Mouse (Mus musculus) liver, embryonic 14.5 days (tissue): ENCODE results near the gene Psme4. TPM values are rescaled to one million over a fixed set of nuclear protein-coding genes. Genes with fewer than 3 reads are reported as not detected.
A peak's percentile ranks its signal among the peaks of the same experiment; 100 is the strongest.

Experiments used
- ATAC-seq: fragments of 200-750 bp; cut with Nextera tagmentation; 2 replicates; pipeline ENCODE4 v1.8.0; 2017; ENCODE audit warnings: moderate number of reproducible peaks, mild to moderate bottlenecking, moderate library complexity; ENCODE audit not compliant: insufficient read depth
- DNase-seq, 3 experiments: peaks; one replicate each; pipeline ENCODE4 v3.0.0-alpha.2; 2012 to 2013; ENCODE audit warnings: low read depth in 3 of 3, low spot score in 3 of 3
- H3K27ac ChIP-seq: fragments of 300-500 bp; sonication (generic); 2 replicates; pipeline ENCODE4 v1.5.1; 2014; ENCODE audit warnings: moderate library complexity, mild to moderate bottlenecking, control low read depth, inconsistent platforms
- H3K27me3 ChIP-seq: fragments of 300-500 bp; sonication (generic); 2 replicates; pipeline ENCODE4 v1.6.1; 2014; ENCODE audit warnings: mild to moderate bottlenecking, low read length, moderate library complexity; ENCODE audit not compliant: control insufficient read depth, insufficient read depth
- H3K36me3 ChIP-seq: fragments of 300-500 bp; sonication (generic); replicated peaks from 2 replicates; pipeline ENCODE4 v1.6.1; 2014; ENCODE audit warnings: low read depth; ENCODE audit not compliant: control insufficient read depth, insufficient read depth
- H3K4me1 ChIP-seq, 2 experiments: fragments of 200-500 bp in 1 of 2; fragments of 300-500 bp in 1 of 2; sonication (generic) in 1 of 2; replicated peaks; 2 replicates each; pipeline ENCODE4 v1.6.1; 2012 to 2014; ENCODE audit warnings: antibody characterized with exemption in 1 of 2, inconsistent platforms in 1 of 2, low read length in 1 of 2; ENCODE audit not compliant: control insufficient read depth in 2 of 2, insufficient read depth in 2 of 2
- H3K4me2 ChIP-seq: fragments of 300-500 bp; sonication (generic); 2 replicates; pipeline ENCODE4 v1.6.1; 2014; ENCODE audit warnings: low read depth, mild to moderate bottlenecking, control low read depth, moderate library complexity
- H3K4me3 ChIP-seq, 2 experiments: fragments of 200-500 bp in 1 of 2; fragments of 300-500 bp in 1 of 2; sonication (generic) in 1 of 2; 2 replicates each; pipeline ENCODE4 v1.5.1; 2012 to 2014; ENCODE audit warnings: low read depth in 2 of 2, low read length in 2 of 2, mild to moderate bottlenecking in 2 of 2, control low read depth in 1 of 2, inconsistent platforms in 1 of 2, moderate library complexity in 1 of 2; ENCODE audit not compliant: insufficient read depth in 1 of 2
- H3K9ac ChIP-seq: fragments of 300-500 bp; sonication (generic); replicated peaks from 2 replicates; pipeline ENCODE4 v1.6.1; 2014; ENCODE audit warnings: mild to moderate bottlenecking, control low read depth, moderate library complexity
- H3K9me3 ChIP-seq: fragments of 300-500 bp; sonication (generic); 2 replicates; pipeline ENCODE4 v1.6.1; 2016; ENCODE audit warnings: low read length, mixed read lengths; ENCODE audit not compliant: control insufficient read depth
- CTCF ChIP-seq: IDR thresholded peaks from 2 replicates; pipeline ENCODE4 v1.5.1; 2016; ENCODE audit warnings: antibody characterized with exemption, low read depth, control low read depth
- EP300 ChIP-seq: IDR thresholded peaks from 2 replicates; pipeline ENCODE4 v1.6.1; 2016; ENCODE audit warnings: antibody characterized with exemption, low read depth
- WGBS: fragments of 180-500 bp; shearing (Covaris S2); extraction: QIAGEN DNeasy Blood & Tissue Kit; methylation state at CpG from one replicate; pipeline ENCODE4 v1.1.7; 2014; ENCODE audit not compliant: insufficient replicate concordance; 5-methylcytosine and 5-hydroxymethylcytosine counted together
- polyA plus RNA-seq, 2 experiments: library from polyadenylated mRNA; depleted of rRNA in 1 of 2; stranded (reverse) in 1 of 2; unstranded in 1 of 2; fragments of >200 nt; fragmentation: Nextera tagmentation in 1 of 2; extraction: Ambion mirVana in 1 of 2; gene quantifications; 2 replicates each; pipeline versions ENCODE4 v1.2.1 to v1.2.3; 2012 to 2014

Psme4 gene
- polyA plus RNA-seq, 2 experiments, result 12.8 to 15.1 TPM

GRCm38 (mm10) chr11:30754855-30755530 is 16.5 kb upstream of the Psme4 start:
- DNase-seq (no peak), ATAC-seq (0 out of 2 replicates have a peak, but pooled peaks have one; percentile 26)
- no peaks in the 10 kb centered on the region for H3K36me3 ChIP-seq
- WGBS, result 2% methylated on average over 49 of the region's 66 CpGs
- TF ChIP-seq EP300 (no peak), CTCF (no peak)
- H3K4me3 ChIP-seq, result peak overlapping the region in 1 of 2 experiments; percentile 26; a peak in 3 of 4 replicates
- H3K27me3 ChIP-seq, result peaks cover 16% of the 10 kb centered on the region
- no peaks in the 10 kb centered on the region for H3K9me3 ChIP-seq
- H3K9ac ChIP-seq, result no peak overlapping the region
- H3K27ac ChIP-seq, result no peak overlapping the region
- peak overlapping the region; percentile 33 for H3K4me2 ChIP-seq
- no peaks in the 10 kb centered on the region for H3K4me1 ChIP-seq

- 57% methylated on average over 7 of the region's 7 CpGs for WGBS
- H3K4me2 ChIP-seq, result no peak overlapping the region
Measured at GRCm38 (mm10) chr11:30761381-30761780, 10.1 kb upstream of the Psme4 start.

DNA sequence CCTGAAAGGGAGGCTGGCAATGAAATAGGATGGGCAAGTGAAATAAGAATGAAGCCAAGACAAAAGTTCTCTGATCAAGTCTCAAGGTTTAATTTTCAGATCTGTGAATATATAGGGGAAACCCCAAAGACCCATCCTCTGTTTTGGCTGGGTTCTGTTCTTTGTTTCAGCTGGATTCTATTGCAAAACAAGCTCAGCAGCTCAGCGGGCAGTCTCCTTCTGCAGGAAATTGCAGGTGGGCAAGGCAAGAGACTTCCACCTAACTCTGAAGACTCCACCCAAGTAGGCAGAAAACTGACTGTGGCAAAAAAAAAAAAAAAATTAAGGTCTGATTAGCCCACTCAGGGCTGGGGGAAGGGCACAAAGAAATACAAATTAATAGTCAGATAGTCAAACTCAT is 9.6 kb upstream of the Psme4 start:
- Histone ChIP-seq H3K36me3 (no peaks in the 10 kb centered on the region), H3K4me3 (no peak overlapping the region), H3K27me3 (no peaks in the 10 kb centered on the region), H3K27ac (no peak overlapping the region), H3K4me1 (no peaks in the 10 kb centered on the region), H3K4me2 (no peak overlapping the region), H3K9me3 (no peaks in the 10 kb centered on the region), H3K9ac (no peak overlapping the region)
- ATAC-seq (no peak), DNase-seq (no peak)
- TF ChIP-seq CTCF (no peak), EP300 (no peak)
- WGBS, result 76% methylated on average over 1 of the region's 1 CpGs

More at GRCm38 (mm10) chr11:30761381-30761780, 10.1 kb upstream of the Psme4 start:
- Histone ChIP-seq H3K4me1 (no peaks in the 10 kb centered on the region), H3K27ac (no peak overlapping the region), H3K9ac (no peak overlapping the region), H3K27me3 (no peaks in the 10 kb centered on the region), H3K4me3 (no peak overlapping the region), H3K36me3 (no peaks in the 10 kb centered on the region), H3K9me3 (no peaks in the 10 kb centered on the region)
- DNase-seq (no peak), ATAC-seq (no peak)
- TF ChIP-seq CTCF, result no peak

- Histone ChIP-seq H3K4me2 (no peak overlapping the region), H3K9me3 (no peaks in the 10 kb centered on the region), H3K4me3 (no peak overlapping the region), H3K9ac (no peak overlapping the region), H3K36me3 (no peaks in the 10 kb centered on the region), H3K4me1 (peaks cover 2% of the 10 kb centered on the region in 2 experiments; a peak in 1 of 4 replicates), H3K27ac (no peak overlapping the region), H3K27me3 (no peaks in the 10 kb centered on the region)
- ATAC-seq, result no peak
- no peak for DNase-seq
- WGBS, result 48% methylated on average over 1 of the region's 1 CpGs
- TF ChIP-seq EP300 (no peak), CTCF (no peak)
Measured at GRCm38 (mm10) chr11:30765076-30765475, 6.5 kb upstream of the Psme4 start.

GRCm38 (mm10) chr11:30770817-30771216 is 709 bp upstream of the Psme4 start:
- ATAC-seq (no peak), DNase-seq (no peak)
- peaks cover 15% of the 10 kb centered on the region in 2 experiments for H3K4me1 ChIP-seq
- peak overlapping the region; percentile 79 for H3K4me2 ChIP-seq
- H3K27ac ChIP-seq, result no peak overlapping the region; the same call in 1 of the 2 replicates
- no peaks in the 10 kb centered on the region for H3K36me3 ChIP-seq
- H3K9ac ChIP-seq, result peak overlapping the region; percentile 99
- WGBS, result 56% methylated on average over 3 of the region's 3 CpGs
- TF ChIP-seq EP300 (no peak), CTCF (no peak)
- H3K27me3 ChIP-seq, result no peaks in the 10 kb centered on the region
- no peaks in the 10 kb centered on the region for H3K9me3 ChIP-seq
- H3K4me3 ChIP-seq, result peak overlapping the region in 1 of 2 experiments; percentile 100; a peak in 2 of 4 replicates
